Mouse (Mus musculus) embryonic fibroblast, embryonic 13.5 days (primary cell): Measurements from ENCODE around the gene Rpl19. TPM values are rescaled to one million over a fixed set of nuclear protein-coding genes. Genes with fewer than 3 reads are reported as not detected.

Experiments
- H3K27ac ChIP-seq: 2 replicates; pipeline ENCODE4 v1.5.1; 2012; ENCODE audit warnings: low read length, control low read depth, inconsistent platforms; ENCODE audit not compliant: insufficient read depth
- H3K4me1 ChIP-seq: 2 replicates; pipeline ENCODE4 v1.6.1; 2011; ENCODE audit warnings: low read length; ENCODE audit not compliant: control insufficient read depth, insufficient read depth
- H3K4me3 ChIP-seq: 2 replicates; pipeline ENCODE4 v1.5.1; 2011; ENCODE audit warnings: mild to moderate bottlenecking, control low read depth, low read length; ENCODE audit not compliant: insufficient read depth
- CTCF ChIP-seq: IDR thresholded peaks from 2 replicates; pipeline ENCODE4 v1.5.1; 2011; ENCODE audit warnings: mild to moderate bottlenecking, control low read depth, low read length, moderate library complexity, borderline replicate concordance; ENCODE audit not compliant: insufficient read depth
- POLR2A ChIP-seq: IDR thresholded peaks from 2 replicates; pipeline ENCODE4 v1.6.1; 2011; ENCODE audit warnings: low read depth, mild to moderate bottlenecking, control low read depth, low read length, moderate library complexity
- polyA plus RNA-seq: library from polyadenylated mRNA; stranded (reverse); fragments of >200 nt; gene quantifications from 2 replicates; pipeline ENCODE4 v1.2.4, GENCODE M21; 2011; ENCODE audit warnings: low read depth; ENCODE audit not compliant: missing spikeins, insufficient read length

Rpl19 gene
- polyA plus RNA-seq, 1 experiment, result 1,914 TPM

GRCm38 (mm10) chr11:97986738-97987465, 39.6 kb upstream of the Rpl19 start:
- Histone ChIP-seq H3K4me3 (peak overlapping the region; percentile 51), H3K27ac (no peak overlapping the region), H3K4me1 (peaks cover 3% of the 10 kb centered on the region; the same call in 1 of the 2 replicates)
- TF ChIP-seq POLR2A (no peak), CTCF (no peak)

- Histone ChIP-seq H3K4me1 (peaks cover 3% of the 10 kb centered on the region; the same call in 1 of the 2 replicates), H3K27ac (peak overlapping the region; percentile 66), H3K4me3 (peak overlapping the region; percentile 96)
- TF ChIP-seq POLR2A (peak; percentile 73), CTCF (peak; percentile 75)
These were observed 38.7 kb upstream of the Rpl19 start for GRCm38 (mm10) chr11:97987551-97988526.

DNA sequence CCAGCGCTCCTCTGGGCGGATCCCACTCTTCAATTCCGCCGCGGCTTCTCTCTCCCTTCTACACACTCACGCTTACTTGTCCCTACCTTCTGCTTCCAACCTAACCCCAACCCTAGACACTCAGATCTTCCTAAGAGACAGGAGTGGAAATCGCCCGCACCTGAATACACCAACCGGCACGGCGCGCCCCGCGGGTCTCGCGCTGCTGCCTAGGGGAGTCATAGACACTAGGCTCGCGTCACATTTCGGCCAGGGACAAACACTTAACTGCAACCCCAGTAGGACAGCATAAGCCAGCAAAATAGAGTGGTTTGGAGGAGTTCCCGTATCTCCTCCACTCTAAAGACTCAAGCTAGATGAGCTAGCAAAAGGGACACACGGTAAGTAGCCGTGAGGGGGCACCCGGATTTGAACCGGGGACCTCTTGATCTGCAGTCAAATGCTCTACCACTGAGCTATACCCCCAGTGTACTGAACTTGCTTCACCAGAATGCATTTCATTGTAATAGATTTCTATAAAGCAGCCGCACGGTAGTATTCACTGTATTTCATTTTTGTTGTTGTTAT, 37.9 kb upstream of the Rpl19 start:
- H3K4me3 ChIP-seq, result peak overlapping the region; percentile 96
- peak overlapping the region; percentile 64 for H3K27ac ChIP-seq
- TF ChIP-seq CTCF (no peak), POLR2A (no peak)
- H3K4me1 ChIP-seq, result peaks cover 3% of the 10 kb centered on the region; the same call in 1 of the 2 replicates

DNA sequence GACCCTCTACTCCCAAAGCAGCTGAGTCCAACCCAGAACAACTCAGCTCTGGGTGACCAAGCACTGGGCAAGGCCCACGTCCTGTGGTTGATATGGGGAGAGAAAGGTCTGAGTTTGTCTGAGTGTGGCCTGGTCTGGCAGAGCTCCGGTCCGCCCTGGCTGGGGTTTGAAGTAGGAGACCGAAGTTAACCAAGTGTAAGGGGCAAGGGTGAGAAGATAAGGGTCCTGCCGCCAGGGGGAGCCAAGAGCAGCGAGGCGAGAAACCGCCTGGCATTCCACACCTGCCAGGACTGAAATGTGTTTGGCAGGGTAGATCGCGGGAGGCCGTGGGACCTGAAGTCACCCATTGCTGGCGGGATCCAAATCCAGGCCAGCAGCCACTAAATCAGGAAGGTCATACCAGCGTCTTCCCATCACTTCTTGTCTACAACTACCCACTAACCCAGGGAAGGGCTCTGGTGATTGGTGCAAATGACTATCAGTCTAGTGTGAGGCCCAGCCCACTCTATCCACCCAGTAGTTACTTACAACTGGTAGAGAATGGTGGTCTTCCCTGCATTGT, 31.9 kb upstream of the Rpl19 start:
- Histone ChIP-seq H3K4me3 (peak overlapping the region; percentile 45; the same call in 1 of the 2 replicates), H3K27ac (no peak overlapping the region), H3K4me1 (peaks cover 3% of the 10 kb centered on the region; the same call in 1 of the 2 replicates)
- TF ChIP-seq CTCF (peak; percentile 53; the same call in 1 of the 2 replicates), POLR2A (no peak)

DNA sequence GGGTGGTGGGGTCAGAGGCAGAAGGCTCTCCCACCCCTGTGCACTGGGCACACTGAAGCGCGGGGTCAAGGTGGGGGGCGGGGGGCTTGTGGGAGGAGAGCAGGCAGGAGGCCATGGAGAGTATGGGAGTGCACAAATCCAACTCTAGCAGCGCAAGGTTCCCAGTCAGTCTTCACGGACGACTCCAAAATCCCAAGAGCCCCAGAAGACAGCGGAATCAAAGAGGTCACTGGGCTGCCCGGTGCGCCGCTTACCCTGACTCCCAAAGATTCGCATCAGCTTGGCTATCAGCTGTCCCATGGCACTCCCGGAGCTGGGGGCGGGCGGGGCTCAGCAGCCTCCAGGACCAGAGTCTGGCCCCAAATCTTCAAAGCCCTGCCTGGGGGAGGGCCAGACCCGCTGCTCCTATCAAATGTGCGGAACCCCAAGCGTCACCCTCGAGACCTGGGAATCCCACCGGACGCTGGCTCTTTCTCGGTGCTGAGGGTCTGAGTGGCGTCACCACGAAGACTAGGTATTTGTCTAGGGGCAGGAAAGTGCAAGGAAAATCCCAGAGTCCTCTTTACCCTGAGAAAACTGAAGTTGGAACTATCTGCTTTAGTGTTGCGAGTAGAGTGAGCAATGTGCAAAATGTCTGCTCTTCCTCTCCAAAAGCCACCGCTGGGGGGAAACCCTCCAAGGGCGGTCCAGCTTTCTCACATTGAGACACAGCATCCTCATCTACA, 30.8 kb upstream of the Rpl19 start, which contains the start of gene Arl5c:
Arl5c (minus strand) TSS at position 618 of the 725 bp plus-strand sequence.
- no peaks in the 10 kb centered on the region for H3K4me1 ChIP-seq
- H3K27ac ChIP-seq, result no peak within 1 kb of the TSS
- H3K4me3 ChIP-seq, result peak within 1 kb of the TSS; percentile 45
- TF ChIP-seq CTCF, result no peak
- no peak for TF ChIP-seq POLR2A

DNA sequence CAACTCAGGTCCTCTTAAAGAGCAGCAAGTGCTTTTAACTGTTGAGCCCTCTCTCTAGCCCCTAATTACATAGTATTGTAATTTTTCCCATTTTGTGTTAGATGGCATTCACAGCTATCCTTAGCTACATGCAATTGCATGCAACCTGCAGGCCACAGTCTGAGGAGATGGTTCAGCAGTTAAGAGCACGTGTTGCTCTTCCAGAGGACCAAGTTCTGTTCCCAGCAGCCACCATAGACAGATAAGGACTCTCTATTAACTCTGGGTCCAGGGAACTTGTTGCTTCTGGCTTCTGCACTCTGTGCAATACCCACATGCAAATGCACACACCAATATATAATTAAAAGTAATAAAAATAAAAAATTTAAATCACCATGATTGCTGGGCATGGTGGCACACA, 29.8 kb upstream of the Rpl19 start:
- no peak for TF ChIP-seq POLR2A
- no peak for TF ChIP-seq CTCF
- no peaks in the 10 kb centered on the region for H3K4me1 ChIP-seq
- H3K27ac ChIP-seq, result no peak overlapping the region
- H3K4me3 ChIP-seq, result no peak overlapping the region

GRCm38 (mm10) chr11:97997387-97997960, 29.0 kb upstream of the Rpl19 start:
- H3K27ac ChIP-seq, result no peak overlapping the region
- H3K4me3 ChIP-seq, result no peak overlapping the region
- TF ChIP-seq CTCF, result no peak
- TF ChIP-seq POLR2A, result no peak
- H3K4me1 ChIP-seq, result no peaks in the 10 kb centered on the region

DNA sequence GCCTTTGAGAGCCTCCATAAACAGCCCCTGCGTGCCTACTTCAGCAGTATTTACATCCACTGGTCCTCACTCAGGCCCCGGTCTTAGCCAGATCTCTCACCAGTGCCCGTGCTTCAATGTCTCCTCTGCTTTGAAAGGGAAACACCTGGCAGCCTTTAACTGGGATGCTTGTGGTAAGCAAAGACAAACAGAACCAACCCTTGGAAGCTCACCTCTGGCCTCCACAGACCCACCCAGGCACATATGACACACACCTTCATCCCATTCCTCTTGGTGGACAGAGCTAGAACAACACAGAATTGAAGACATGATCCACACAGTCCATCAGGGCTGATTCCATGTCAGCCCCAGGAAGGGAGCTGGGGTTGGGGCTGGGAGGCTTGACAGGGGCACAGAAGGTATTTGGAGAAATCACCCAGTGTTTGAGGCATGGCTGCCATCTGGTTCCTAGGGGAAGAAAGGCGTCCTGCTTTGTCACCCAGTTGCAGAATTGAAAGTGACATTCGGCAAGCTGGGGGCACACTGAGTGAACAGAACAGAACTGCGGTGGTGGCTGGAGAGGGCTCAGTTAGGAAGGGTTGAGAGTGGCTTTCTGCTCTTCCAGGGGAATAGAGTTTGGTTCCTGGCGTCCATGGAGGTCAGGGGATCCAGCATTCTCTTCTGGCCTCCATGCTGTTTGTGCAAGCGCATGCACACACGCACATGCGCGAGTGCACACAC, 28.3 kb upstream of the Rpl19 start:
- no peaks in the 10 kb centered on the region for H3K4me1 ChIP-seq
- TF ChIP-seq CTCF (no peak), POLR2A (no peak)

More for the DNA sequence above, 28.3 kb upstream of the Rpl19 start:
- Histone ChIP-seq H3K4me3 (no peak overlapping the region), H3K27ac (no peak overlapping the region)
